Mouse (Mus musculus): ENCODE results near the gene Leng8.

Leng8 gene

GRCm38 (mm10) chr7:4136771-4137531 lies at the start of gene Leng8:
Gene Leng8 (plus strand): TSS chr7:4137039.
- peak; percentile 99 for DNase-seq (ENCODE audit: low read depth, low spot score)

GRCm38 (mm10) chr7:4087238-4087895 lies 49.5 kb upstream of the Leng8 start:
- no peak for DNase-seq (ENCODE audit: low read depth, low spot score)

- DNase-seq (ENCODE audit: low read depth, low spot score) = no peak
These were observed 48.9 kb upstream of the Leng8 start for GRCm38 (mm10) chr7:4087896-4088480.

- DNase-seq (ENCODE audit: low read depth, low spot score) = no peak
These were observed 48.2 kb upstream of the Leng8 start for GRCm38 (mm10) chr7:4088679-4089078.

- peak; percentile 4 for DNase-seq (ENCODE audit: low read depth, low spot score)
These were observed 45.7 kb upstream of the Leng8 start for GRCm38 (mm10) chr7:4091170-4091569.

GRCm38 (mm10) chr7:4098301-4098700 lies 38.5 kb upstream of the Leng8 start:
- no peak for DNase-seq (ENCODE audit: low read depth, low spot score)

- DNase-seq (ENCODE audit: low read depth, low spot score) = no peak
These were observed 38.0 kb upstream of the Leng8 start for GRCm38 (mm10) chr7:4098832-4099231.

- no peak for DNase-seq (ENCODE audit: low read depth, low spot score)
These were observed 35.7 kb upstream of the Leng8 start for GRCm38 (mm10) chr7:4101144-4101543.

GRCm38 (mm10) chr7:4103411-4103810 lies 33.4 kb upstream of the Leng8 start:
- peak; percentile 67 for DNase-seq (ENCODE audit: low read depth, low spot score)

GRCm38 (mm10) chr7:4111766-4112165 lies 25.1 kb upstream of the Leng8 start:
- DNase-seq (ENCODE audit: low read depth, low spot score) = no peak

- DNase-seq (ENCODE audit: low read depth, low spot score) = no peak
These were observed 19.6 kb upstream of the Leng8 start for GRCm38 (mm10) chr7:4117050-4117814.

GRCm38 (mm10) chr7:4119344-4119902 lies 17.4 kb upstream of the Leng8 start, which contains the start of gene Ttyh1:
Gene Ttyh1 (plus strand): TSS chr7:4119408.
- DNase-seq (ENCODE audit: low read depth, low spot score) = peak; percentile 62

GRCm38 (mm10) chr7:4119976-4120921 lies 16.6 kb upstream of the Leng8 start:
- no peak for DNase-seq (ENCODE audit: low read depth, low spot score)

GRCm38 (mm10) chr7:4122076-4122768 lies 14.6 kb upstream of the Leng8 start:
- DNase-seq (ENCODE audit: low read depth, low spot score) = no peak

- no peak for DNase-seq (ENCODE audit: low read depth, low spot score)
These were observed 14.1 kb upstream of the Leng8 start for GRCm38 (mm10) chr7:4122783-4123182.

- no peak for DNase-seq (ENCODE audit: low read depth, low spot score)
These were observed 13.1 kb upstream of the Leng8 start for GRCm38 (mm10) chr7:4123732-4124131.

GRCm38 (mm10) chr7:4124315-4124759 lies 12.5 kb upstream of the Leng8 start:
- DNase-seq (ENCODE audit: low read depth, low spot score) = peak; percentile 97

GRCm38 (mm10) chr7:4124856-4125255 lies 12.0 kb upstream of the Leng8 start:
- peak; percentile 90 for DNase-seq (ENCODE audit: low read depth, low spot score)

GRCm38 (mm10) chr7:4125306-4125705 lies 11.5 kb upstream of the Leng8 start:
- peak; percentile 83 for DNase-seq (ENCODE audit: low read depth, low spot score)

Data from ES-CJ7 (cell line).